ENCODE assay signal across 8 mouse cellular contexts in the genomic region with DNA sequence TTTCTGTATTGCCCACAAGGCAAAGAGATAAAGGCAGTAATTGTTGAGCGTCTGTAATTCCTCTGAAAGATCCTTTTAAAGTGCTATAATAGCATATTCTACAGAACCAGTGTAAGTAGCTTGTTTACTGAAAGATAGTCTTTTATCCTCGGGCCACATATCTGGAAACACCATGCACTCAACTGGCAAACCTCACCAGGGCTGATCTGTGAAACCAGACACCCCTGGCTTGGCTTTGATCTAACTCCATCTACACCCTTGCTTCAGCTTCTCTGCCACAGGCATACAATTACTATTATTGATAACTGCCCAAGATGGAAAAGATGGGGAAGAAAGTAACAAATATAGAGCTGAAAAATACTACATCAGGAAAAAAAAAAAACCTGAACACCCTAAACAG. TPM values are rescaled to one million over a fixed set of nuclear protein-coding genes. Genes with fewer than 3 reads are reported as not detected.
DNase-seq lines count a peak whose midpoint lies in the region; ATAC-seq and TF ChIP-seq lines count a peak whose summit lies in the region.

No protein-coding gene starts in this region.

- H3K9me3 ChIP-seq in E14TG2a.4 (ENCODE audit: low read length) = no peaks in the 10 kb centered on the region
- no peaks in the 10 kb centered on the region for H3K9me3 ChIP-seq in forebrain, embryonic 16.5 days (ENCODE audit: control insufficient read depth, low read length)
- H3K9me3 ChIP-seq in liver, embryonic 15.5 days (replicated peaks) = no peaks in the 10 kb centered on the region

- ATAC-seq in forebrain, embryonic 16.5 days = peak; percentile 23; the same call in 1 of the 2 replicates
- peak; percentile 62 for ATAC-seq in liver, embryonic 15.5 days (ENCODE audit: insufficient read depth)

- peak overlapping the region; percentile 98; the same call in 1 of the 2 replicates for H3K27ac ChIP-seq in gastrocnemius, adult 2 months
- no peak overlapping the region for H3K27ac ChIP-seq in forebrain, embryonic 16.5 days (ENCODE audit: low read length)
- peak overlapping the region; percentile 87 for H3K27ac ChIP-seq in liver, embryonic 15.5 days (replicated peaks)

- H3K4me3 ChIP-seq in gastrocnemius, adult 2 months = peak overlapping the region; percentile 100
- H3K4me3 ChIP-seq in E14TG2a.4 (replicated peaks; ENCODE audit: low read length) = peak overlapping the region; percentile 96
- peak overlapping the region; percentile 75 for H3K4me3 ChIP-seq in forebrain, embryonic 16.5 days (replicated peaks; ENCODE audit: low read length)
- H3K4me3 ChIP-seq in liver, embryonic 15.5 days (replicated peaks) = peak overlapping the region; percentile 99

- 70% methylated on average over 2 of the region's 2 CpGs for WGBS in forebrain, embryonic 16.5 days
- 13% methylated on average over 2 of the region's 2 CpGs for WGBS in liver, embryonic 15.5 days (ENCODE audit: insufficient replicate concordance)

- H3K9ac ChIP-seq in forebrain, embryonic 16.5 days (replicated peaks; ENCODE audit: low read depth, low read length) = no peak overlapping the region; the same call in 1 of the 2 replicates
- H3K9ac ChIP-seq in liver, embryonic 15.5 days = peak overlapping the region; percentile 98

- H3K36me3 ChIP-seq in E14TG2a.4 (ENCODE audit: insufficient read depth, low read length) = peaks cover 29% of the 10 kb centered on the region
- no peaks in the 10 kb centered on the region for H3K36me3 ChIP-seq in forebrain, embryonic 16.5 days (ENCODE audit: control insufficient read depth, insufficient read depth)
- H3K36me3 ChIP-seq in liver, embryonic 15.5 days (replicated peaks) = peaks cover 13% of the 10 kb centered on the region; the same call in 1 of the 2 replicates

- no peak for TF ChIP-seq CTCF in gastrocnemius, adult 2 months (IDR thresholded peaks at IDR 0.05)
- TF ChIP-seq CTCF in E14TG2a.4 (conservative IDR thresholded peaks at IDR 0.05; ENCODE audit: low read length) = no peak

- intact Hi-C loops in gastrocnemius, adult 2 months (cut with DNase I) = loop anchor here (2.0 kb wide), 1 partner anchor 32 kb away; the partner anchor contains the start of gene Zscan21

- peak overlapping the region; percentile 41 for H3K4me2 ChIP-seq in forebrain, embryonic 16.5 days (ENCODE audit: low read length)
- H3K4me2 ChIP-seq in liver, embryonic 15.5 days = peak overlapping the region; percentile 67

- H3K4me1 ChIP-seq in E14TG2a.4 (replicated peaks; ENCODE audit: low read depth, low read length) = peaks cover 63% of the 10 kb centered on the region
- H3K4me1 ChIP-seq in forebrain, embryonic 16.5 days (replicated peaks; ENCODE audit: control insufficient read depth, insufficient read depth, low read length) = peaks cover 21% of the 10 kb centered on the region
- peaks cover 50% of the 10 kb centered on the region for H3K4me1 ChIP-seq in liver, embryonic 15.5 days (replicated peaks)

- no peaks in the 10 kb centered on the region for H3K27me3 ChIP-seq in E14TG2a.4 (ENCODE audit: insufficient read depth, low read length)
- no peaks in the 10 kb centered on the region for H3K27me3 ChIP-seq in forebrain, embryonic 16.5 days (replicated peaks; ENCODE audit: control insufficient read depth, insufficient read depth, low read length)
- no peaks in the 10 kb centered on the region for H3K27me3 ChIP-seq in liver, embryonic 15.5 days

- DNase-seq in gastrocnemius, adult 2 months = no peak
- DNase-seq in gastrocnemius, postnatal 4 days (ENCODE audit: low spot score in 2 of 2) = no peak
- no peak for DNase-seq in thymus, postnatal 36 days
- DNase-seq in urinary bladder, adult 18-20 months (ENCODE audit: low spot score in 2 of 2) = no peak
- no peak for DNase-seq in thymus, adult 18-20 months

RNA-seq across cellular contexts. Expression of gene Zkscan1, which starts 0.4 kb away (rescaled TPM):
- total RNA-seq in gastrocnemius, adult 2 months (2021) = 10 to 100 TPM; 10.7 to 10.8 TPM
- 10 to 100 TPM; 18.7 to 19.4 TPM for total RNA-seq in gastrocnemius, postnatal 4 days (2021)
- 31.2 and 34.2 TPM in 2 replicates for polyA plus RNA-seq in forebrain, embryonic 16.5 days (2015; fragmentation: Nextera tagmentation; extraction: Ambion mirVana)
- 3.7 and 3.8 TPM in 2 replicates for polyA plus RNA-seq in liver, embryonic 15.5 days (2015; fragmentation: Nextera tagmentation; extraction: Ambion mirVana)

RNA-seq across cellular contexts. Expression of gene Smok3c, which starts 31.5 kb away (rescaled TPM):
- total RNA-seq in gastrocnemius, adult 2 months (2021) = not detected
- total RNA-seq in gastrocnemius, postnatal 4 days (2021) = not detected
- not detected in 2 replicates for polyA plus RNA-seq in forebrain, embryonic 16.5 days (2015; fragmentation: Nextera tagmentation; extraction: Ambion mirVana)
- polyA plus RNA-seq in liver, embryonic 15.5 days (2015; fragmentation: Nextera tagmentation; extraction: Ambion mirVana) = not detected in 2 replicates

RNA-seq across cellular contexts. Expression of gene Zscan21, which starts 32.2 kb away (rescaled TPM):
- 10 to 100 TPM; 12.7 to 17.0 TPM for total RNA-seq in gastrocnemius, adult 2 months (2021)
- 10 to 100 TPM; 19.6 to 23.0 TPM for total RNA-seq in gastrocnemius, postnatal 4 days (2021)
- polyA plus RNA-seq in forebrain, embryonic 16.5 days (2015; fragmentation: Nextera tagmentation; extraction: Ambion mirVana) = 117 and 118 TPM in 2 replicates
- polyA plus RNA-seq in liver, embryonic 15.5 days (2015; fragmentation: Nextera tagmentation; extraction: Ambion mirVana) = 14.6 and 16.8 TPM in 2 replicates
